Mouse (Mus musculus): ENCODE data around the gene Tdp1.

Gene Tdp1

DNA sequence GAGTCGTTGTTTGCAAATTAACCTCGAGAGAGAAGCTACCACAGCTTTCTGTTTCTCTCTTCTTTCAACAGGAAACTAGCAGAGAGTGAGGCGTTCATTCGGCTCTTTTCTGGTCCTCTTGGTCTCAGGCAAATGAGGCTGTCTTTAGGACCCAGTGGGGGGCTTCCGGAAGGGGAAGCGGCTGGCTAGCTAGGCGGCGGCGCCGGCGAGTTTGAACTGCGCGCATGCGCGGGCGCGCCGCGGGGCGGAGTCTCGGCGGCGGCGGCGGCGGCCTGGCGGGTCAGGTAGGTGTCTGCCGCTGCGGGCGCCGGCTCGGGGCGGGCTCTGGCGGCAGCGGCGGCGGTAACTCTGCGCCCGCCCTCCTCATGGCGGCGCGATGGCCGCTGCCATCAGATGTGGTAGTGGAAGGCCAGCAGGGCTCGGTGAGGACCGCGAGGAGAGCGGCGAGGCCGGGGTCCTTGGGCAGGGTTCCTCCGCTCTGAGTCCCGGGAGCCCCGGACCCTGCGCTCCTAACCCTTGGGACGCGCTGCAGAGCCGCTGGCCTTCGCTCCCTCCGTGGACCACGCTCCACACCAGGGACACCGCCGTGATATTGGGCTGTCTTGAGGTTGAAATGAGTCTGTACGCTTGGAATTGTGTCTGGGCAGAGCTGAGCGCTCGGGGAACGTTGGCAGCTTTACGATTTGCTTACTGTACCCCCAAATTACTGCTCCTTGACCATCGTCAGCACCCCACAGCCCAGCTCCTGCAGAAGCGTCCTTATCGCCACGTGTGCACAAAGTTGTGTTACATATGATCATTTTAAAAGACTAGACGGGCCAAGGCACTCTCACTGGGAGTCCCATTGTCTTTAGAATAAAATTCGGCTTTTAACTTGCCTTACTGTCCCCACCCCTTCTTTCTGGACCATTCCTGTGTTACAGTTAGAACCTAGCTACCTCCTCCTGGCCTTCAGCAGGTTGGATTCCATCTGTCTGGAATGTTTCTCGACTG is at the start of gene Tdp1, which contains the start of gene Efcab11:
TSS of gene Tdp1 (plus strand) at position 249 of the 993 bp plus-strand sequence.
TSS of gene Efcab11 (minus strand) at position 171 of the 993 bp plus-strand sequence.
- peak; percentile 48 for DNase-seq (ENCODE audit: low spot score)

- no peak for DNase-seq (ENCODE audit: low spot score)
Observed at GRCm38 (mm10) chr12:99836404-99837131, 47.7 kb upstream of the Tdp1 start.

DNA sequence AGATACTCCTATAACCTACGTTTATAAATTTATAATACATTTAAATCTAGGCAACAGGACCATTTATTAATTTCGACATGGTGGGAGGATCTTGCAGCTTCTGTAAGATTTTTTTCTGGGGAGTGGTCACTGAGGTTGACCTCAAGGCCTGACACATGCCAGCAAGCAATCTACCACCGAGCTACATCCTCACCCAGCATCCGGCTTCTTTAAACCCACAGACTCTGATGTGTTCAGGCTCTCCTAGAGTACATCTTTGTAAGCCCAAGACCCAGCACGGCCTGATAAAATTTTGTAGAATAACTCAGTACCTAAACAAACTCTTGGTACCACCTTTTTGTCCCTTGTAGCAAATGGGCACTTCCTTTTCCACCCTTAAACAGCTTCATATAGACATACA is 46.8 kb upstream of the Tdp1 start:
- no peak for DNase-seq (ENCODE audit: low spot score)

GRCm38 (mm10) chr12:99838109-99838508 is 46.2 kb upstream of the Tdp1 start:
- DNase-seq (ENCODE audit: low spot score) = no peak

- DNase-seq (ENCODE audit: low spot score) = no peak
Observed at GRCm38 (mm10) chr12:99838703-99839102, 45.6 kb upstream of the Tdp1 start.

GRCm38 (mm10) chr12:99844951-99845350 is 39.4 kb upstream of the Tdp1 start:
- no peak for DNase-seq (ENCODE audit: low spot score)

- no peak for DNase-seq (ENCODE audit: low spot score)
Observed at GRCm38 (mm10) chr12:99849996-99850395, 34.3 kb upstream of the Tdp1 start.

- DNase-seq (ENCODE audit: low spot score) = no peak
Observed at GRCm38 (mm10) chr12:99853323-99854258, 30.7 kb upstream of the Tdp1 start.

DNA sequence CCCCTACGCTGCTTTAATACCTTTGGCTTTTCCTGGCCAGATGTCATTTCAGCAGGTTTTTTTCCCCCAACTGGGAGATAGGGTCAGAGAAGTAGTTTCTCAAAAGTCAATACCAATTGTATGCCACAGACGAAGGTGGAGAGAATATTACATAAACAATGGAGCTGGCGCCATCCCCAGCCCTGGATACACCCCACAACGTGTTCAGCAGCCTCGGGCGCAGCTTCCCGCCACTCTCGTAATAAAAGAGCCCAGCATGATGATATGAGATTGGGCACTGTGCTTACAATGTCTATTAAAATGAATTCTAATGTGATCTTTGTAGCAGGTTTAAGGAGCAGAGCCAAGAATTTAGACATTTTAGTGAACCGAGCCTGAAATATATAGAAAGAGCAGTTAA is 28.3 kb upstream of the Tdp1 start:
- no peak for DNase-seq (ENCODE audit: low spot score)

GRCm38 (mm10) chr12:99858664-99859063 is 25.7 kb upstream of the Tdp1 start:
- DNase-seq (ENCODE audit: low spot score) = no peak

GRCm38 (mm10) chr12:99859391-99860100 is 24.8 kb upstream of the Tdp1 start:
- DNase-seq (ENCODE audit: low spot score) = no peak

DNA sequence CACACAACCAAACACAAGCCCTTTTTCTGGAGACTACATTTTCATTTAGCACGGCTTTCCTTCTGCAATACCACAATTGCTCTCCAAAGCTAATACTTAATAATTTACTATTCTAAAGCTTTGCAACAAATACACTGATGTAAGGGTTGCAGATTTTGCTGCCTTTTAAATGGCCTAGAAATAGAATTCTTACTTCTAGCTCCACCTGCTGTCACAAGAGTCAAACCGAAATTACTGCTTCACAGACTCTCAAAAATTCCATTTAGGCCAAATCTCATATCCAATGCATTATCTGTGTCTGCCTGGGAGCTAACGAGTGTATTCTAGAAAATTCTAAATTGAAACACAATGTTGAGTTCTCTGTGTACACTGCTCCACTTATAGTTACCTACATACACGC is 23.3 kb upstream of the Tdp1 start:
- DNase-seq (ENCODE audit: low spot score) = no peak

DNA sequence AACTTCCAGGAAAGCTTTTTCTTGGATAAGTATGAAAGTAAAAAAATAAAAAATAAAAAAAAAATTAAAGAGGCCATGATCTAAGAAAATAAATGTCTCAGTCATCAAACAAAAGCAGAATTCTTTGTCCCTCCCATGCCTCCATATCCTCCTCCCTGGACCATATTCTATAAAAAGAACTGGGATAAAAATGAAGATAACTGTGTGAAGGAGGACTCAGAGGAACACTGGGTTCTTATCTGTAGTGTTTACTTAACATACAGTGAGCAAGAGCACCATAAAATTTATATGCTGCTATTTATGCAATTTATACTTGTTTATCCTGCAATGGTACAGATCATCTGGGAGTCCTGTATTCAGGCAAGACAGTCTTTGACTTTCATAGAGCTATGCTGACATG is 19.7 kb upstream of the Tdp1 start:
- DNase-seq (ENCODE audit: low spot score) = no peak

- DNase-seq (ENCODE audit: low spot score) = no peak
Observed at GRCm38 (mm10) chr12:99868821-99869220, 15.5 kb upstream of the Tdp1 start.

GRCm38 (mm10) chr12:99873443-99873842 is 10.9 kb upstream of the Tdp1 start:
- DNase-seq (ENCODE audit: low spot score) = no peak

DNA sequence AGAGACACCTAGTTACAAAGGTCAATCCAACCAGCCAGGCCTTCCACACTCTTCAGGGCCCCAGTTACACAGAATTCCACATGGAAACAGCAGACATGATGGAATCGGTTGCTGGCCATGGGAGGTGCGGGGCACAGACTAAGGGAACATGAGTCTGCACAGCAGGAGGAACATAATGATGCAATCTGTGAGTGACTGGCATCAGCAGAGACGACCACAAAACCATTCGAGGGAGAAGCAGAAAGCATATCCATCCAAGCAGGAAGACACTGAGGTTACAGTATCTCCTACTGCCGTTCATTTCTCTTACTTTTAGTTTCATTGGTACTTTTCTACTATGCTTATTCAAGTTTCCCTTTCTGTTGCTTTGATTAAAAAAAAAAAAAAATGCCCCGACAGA is 9.7 kb upstream of the Tdp1 start:
- no peak for DNase-seq (ENCODE audit: low spot score)

DNA sequence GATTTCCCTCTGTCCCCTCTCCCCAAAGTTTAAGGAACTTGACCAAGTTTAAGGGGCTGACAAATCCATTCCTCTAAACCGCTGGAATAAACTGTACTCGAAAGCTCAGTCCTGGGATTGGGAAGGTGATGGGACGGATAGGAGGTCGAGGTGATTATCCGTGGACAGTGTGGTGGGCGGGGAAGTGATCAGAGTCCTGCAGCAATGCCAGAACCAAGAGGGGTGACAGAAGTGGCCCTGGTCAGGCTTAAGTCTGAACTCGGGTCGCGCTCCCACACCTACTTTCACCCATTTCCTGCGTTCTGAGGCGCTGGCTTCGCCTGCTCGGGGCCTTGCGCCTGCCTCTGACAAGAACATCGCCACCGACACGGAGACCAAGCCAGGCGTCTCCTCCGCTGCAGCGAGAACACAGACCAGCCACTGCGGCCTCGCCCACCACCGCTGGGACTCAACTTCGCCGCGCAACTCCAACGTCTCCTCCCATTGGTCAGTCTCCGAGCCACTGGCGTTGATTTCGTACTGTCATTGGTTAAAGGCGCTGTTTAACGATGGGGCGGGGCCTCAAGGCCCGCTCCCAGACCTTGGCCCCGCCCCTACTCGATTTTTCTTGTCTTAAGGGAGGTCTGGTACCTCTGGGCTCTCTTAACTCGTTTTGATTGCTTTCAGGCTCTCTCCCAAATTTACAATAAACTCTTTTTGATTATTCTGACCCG is 1.2 kb upstream of the Tdp1 start:
- DNase-seq (ENCODE audit: low spot score) = peak; percentile 53

DNA sequence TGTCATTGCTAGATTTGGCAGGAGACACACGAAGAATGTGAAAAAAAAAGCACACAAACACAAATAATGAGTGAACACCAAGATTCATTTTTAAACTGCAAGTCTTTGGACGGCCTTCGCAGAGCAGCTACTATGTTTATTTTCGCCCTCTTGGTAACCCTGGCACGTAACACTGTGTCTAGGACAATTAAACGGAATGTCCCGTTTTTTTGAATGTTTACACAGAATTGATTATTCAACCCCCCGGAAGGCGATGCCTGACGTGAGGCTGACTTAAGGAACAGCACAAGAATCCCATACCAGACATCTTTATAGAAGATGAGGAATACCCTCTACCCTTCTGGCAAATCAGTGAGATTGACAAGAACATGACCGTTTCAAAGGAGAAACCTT is 608 bp upstream of the Tdp1 start:
- no peak for DNase-seq (ENCODE audit: low spot score)

DNA sequence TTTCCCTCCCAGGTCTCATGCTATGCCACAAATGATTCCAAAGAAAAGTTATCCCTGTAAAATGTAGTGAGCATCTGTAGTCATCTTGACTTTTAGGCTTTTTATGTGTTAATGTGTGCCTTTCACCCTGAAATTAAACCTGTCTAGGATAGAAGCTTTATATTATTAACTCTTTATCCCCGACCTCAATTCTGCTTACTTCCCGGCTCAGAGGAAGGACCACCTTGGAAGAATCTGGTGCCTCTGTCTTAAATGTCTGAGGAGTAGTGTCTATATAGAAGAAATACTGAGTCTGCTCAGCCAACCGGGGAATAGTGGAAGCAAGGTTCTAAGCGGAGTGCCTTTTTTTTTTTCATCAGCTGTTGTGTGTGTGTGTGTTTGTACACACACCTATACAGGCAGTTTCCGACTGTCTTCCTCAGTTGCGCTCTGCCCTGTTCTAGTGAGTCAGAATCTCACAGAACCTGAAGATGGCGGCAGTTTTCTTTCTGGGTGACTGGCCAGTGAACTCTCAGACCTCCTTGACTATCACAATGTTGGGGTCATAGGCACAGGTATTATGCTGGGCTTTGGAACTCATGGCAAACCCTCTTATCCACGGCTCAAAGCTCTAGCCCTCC is 1.1 kb downstream of the Tdp1 start:
- DNase-seq (ENCODE audit: low spot score) = no peak

DNA sequence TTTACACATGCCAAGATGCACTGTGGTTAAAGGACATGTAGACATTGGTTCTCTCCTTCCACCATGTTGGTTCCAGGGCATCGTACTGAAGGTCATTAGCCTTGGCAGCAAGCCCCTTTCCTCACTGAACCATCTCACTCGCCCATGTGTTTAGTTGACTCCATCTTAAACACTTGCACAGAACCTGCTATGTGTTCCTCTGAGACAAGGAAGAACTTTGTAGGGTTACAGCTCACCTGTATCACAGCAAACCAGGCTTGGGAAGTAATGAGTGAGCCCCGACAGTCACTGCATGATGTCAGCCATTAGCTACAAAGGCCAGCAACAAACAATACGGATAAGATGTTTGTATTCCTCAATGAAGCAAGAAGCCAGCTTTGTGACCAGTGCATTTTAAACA is 13.5 kb downstream of the Tdp1 start:
- no peak for DNase-seq (ENCODE audit: low spot score)

Data from urinary bladder, postnatal 10 days (tissue).